ENCODE assay signal across 24 mouse cellular contexts in genomic region chr7:47100615-47101014, GRCm38 (mm10). TPM values are rescaled to one million over a fixed set of nuclear protein-coding genes. Genes with fewer than 3 reads are reported as not detected.
DNase-seq lines count a peak whose midpoint lies in the region; ATAC-seq and TF ChIP-seq lines count a peak whose summit lies in the region.
"Had no signal": no experiment of that assay in that cellular context is flagged by ENCODE, and none has a peak within 500 bp of the region (broad histone marks: within the 10 kb centered on the region; RNA-seq: fewer than 3 reads in every experiment).

No protein-coding gene starts in this region.

- no peak for TF ChIP-seq CTCF in forebrain, postnatal 0 days (IDR thresholded peaks at IDR 0.05; ENCODE audit: low read depth)
- TF ChIP-seq CTCF in lung, embryonic 14.5 days (IDR thresholded peaks at IDR 0.05; ENCODE audit: low read depth) = no peak

- no peaks in the 10 kb centered on the region for H3K27me3 ChIP-seq in forebrain, postnatal 0 days (ENCODE audit: insufficient read depth, low read length)
- no peaks in the 10 kb centered on the region for H3K27me3 ChIP-seq in forebrain, embryonic 13.5 days
- no peaks in the 10 kb centered on the region for H3K27me3 ChIP-seq in lung, embryonic 14.5 days (ENCODE audit: insufficient read depth, low read length)
- H3K27me3 ChIP-seq: embryonic facial prominence, embryonic 13.5 days; forebrain, embryonic 15.5 days; heart, embryonic 15.5 days; hindbrain, embryonic 15.5 days; Patski had no signal

- H3K4me2 ChIP-seq in forebrain, postnatal 0 days (ENCODE audit: low read depth) = no peak overlapping the region
- no peak overlapping the region for H3K4me2 ChIP-seq in forebrain, embryonic 13.5 days
- no peak overlapping the region for H3K4me2 ChIP-seq in lung, embryonic 14.5 days
- H3K4me2 ChIP-seq: embryonic facial prominence, embryonic 13.5 days; forebrain, embryonic 15.5 days; heart, embryonic 11.5 days; heart, embryonic 15.5 days; hindbrain, embryonic 15.5 days had no signal

- H3K4me1 ChIP-seq in forebrain, postnatal 0 days (ENCODE audit: insufficient read depth) = no peaks in the 10 kb centered on the region
- H3K4me1 ChIP-seq in forebrain, embryonic 13.5 days = no peaks in the 10 kb centered on the region
- H3K4me1 ChIP-seq in lung, embryonic 14.5 days (ENCODE audit: insufficient read depth) = no peaks in the 10 kb centered on the region
- H3K4me1 ChIP-seq: embryonic facial prominence, embryonic 13.5 days; forebrain, embryonic 15.5 days; heart, embryonic 15.5 days; hindbrain, embryonic 15.5 days had no signal

- H3K27ac ChIP-seq in forebrain, postnatal 0 days (ENCODE audit: low read depth, low read length) = no peak overlapping the region
- H3K27ac ChIP-seq in forebrain, embryonic 13.5 days = no peak overlapping the region
- peak overlapping the region; percentile 27; the same call in 1 of the 2 replicates for H3K27ac ChIP-seq in lung, embryonic 14.5 days (ENCODE audit: low read depth)
- H3K27ac ChIP-seq: embryonic facial prominence, embryonic 13.5 days; forebrain, embryonic 15.5 days; heart, adult 2 months; heart, embryonic 15.5 days; hindbrain, embryonic 15.5 days had no signal

- WGBS in forebrain, postnatal 0 days = 36% methylated on average over 6 of the region's 6 CpGs
- 42% methylated on average over 6 of the region's 6 CpGs for WGBS in forebrain, embryonic 13.5 days
- WGBS in lung, embryonic 14.5 days = 48% methylated on average over 6 of the region's 6 CpGs

- no peak for DNase-seq in forebrain, postnatal 0 days
- peak; percentile 56 for DNase-seq in lung, embryonic 14.5 days
- DNase-seq in lung, postnatal 36 days = no peak
- peak; percentile 49 for DNase-seq in lung, postnatal 10 days
- no peak for DNase-seq in lung, adult 18-20 months
- DNase-seq in thymus, postnatal 25 days = no peak
- DNase-seq: adrenal gland, postnatal 14 days; cerebellum, adult 18-20 months; cerebellum, adult 9-11 months; cerebellum, postnatal 36 days; gastrocnemius, postnatal 10 days; heart, adult 2 months; heart, postnatal 14 days had no signal

- ATAC-seq in forebrain, postnatal 0 days = peak; percentile 25; the same call in 1 of the 2 replicates
- no peak for ATAC-seq in forebrain, embryonic 13.5 days
- peak; percentile 50 for ATAC-seq in lung, embryonic 14.5 days (ENCODE audit: insufficient read depth)
- ATAC-seq: activated CD4-positive, CD25-positive, alpha-beta regulatory T cell, adult 4 months; forebrain, embryonic 15.5 days; Patski had no signal

- H3K36me3 ChIP-seq in forebrain, postnatal 0 days (ENCODE audit: insufficient read depth) = peaks cover 5% of the 10 kb centered on the region
- no peaks in the 10 kb centered on the region for H3K36me3 ChIP-seq in forebrain, embryonic 13.5 days (ENCODE audit: poor library complexity, severe bottlenecking)
- no peaks in the 10 kb centered on the region for H3K36me3 ChIP-seq in lung, embryonic 14.5 days (ENCODE audit: insufficient read depth)
- H3K36me3 ChIP-seq: embryonic facial prominence, embryonic 13.5 days; forebrain, embryonic 15.5 days; heart, embryonic 15.5 days had no signal

- no peak overlapping the region for H3K4me3 ChIP-seq in forebrain, postnatal 0 days (ENCODE audit: low read depth, low read length)
- H3K4me3 ChIP-seq in forebrain, embryonic 13.5 days = no peak overlapping the region
- no peak overlapping the region for H3K4me3 ChIP-seq in lung, embryonic 14.5 days (ENCODE audit: low read depth, low read length)
- H3K4me3 ChIP-seq: embryonic facial prominence, embryonic 13.5 days; forebrain, embryonic 15.5 days; heart, adult 2 months; heart, embryonic 15.5 days; hindbrain, embryonic 15.5 days had no signal

- H3K9ac ChIP-seq in forebrain, postnatal 0 days = no peak overlapping the region
- no peak overlapping the region for H3K9ac ChIP-seq in forebrain, embryonic 13.5 days
- H3K9ac ChIP-seq in lung, embryonic 14.5 days = no peak overlapping the region
- H3K9ac ChIP-seq: embryonic facial prominence, embryonic 13.5 days; forebrain, embryonic 15.5 days; heart, embryonic 15.5 days; hindbrain, embryonic 15.5 days had no signal

- no peaks in the 10 kb centered on the region for H3K9me3 ChIP-seq in forebrain, postnatal 0 days (ENCODE audit: low read length)
- H3K9me3 ChIP-seq in forebrain, embryonic 13.5 days (replicated peaks) = no peaks in the 10 kb centered on the region
- H3K9me3 ChIP-seq in lung, embryonic 14.5 days (ENCODE audit: low read depth, low read length) = no peaks in the 10 kb centered on the region
- H3K9me3 ChIP-seq: embryonic facial prominence, embryonic 13.5 days; forebrain, embryonic 15.5 days; heart, embryonic 15.5 days; hindbrain, embryonic 15.5 days had no signal

RNA-seq across cellular contexts. Expression of gene Ptpn5, which starts 32.9 kb away (rescaled TPM):
- total RNA-seq in forebrain, postnatal 0 days (2014; rRNA removed) = 57.1 and 67.4 TPM in 2 replicates
- polyA plus RNA-seq in forebrain, postnatal 0 days (2015; fragmentation: Nextera tagmentation; extraction: Ambion mirVana) = 101 and 132 TPM in 2 replicates
- polyA plus RNA-seq in forebrain, embryonic 13.5 days (2015; fragmentation: Nextera tagmentation; extraction: Ambion mirVana) = 38.8 and 46.9 TPM in 2 replicates
- polyA plus RNA-seq in lung, embryonic 14.5 days (2014; fragmentation: Nextera tagmentation; extraction: Ambion mirVana) = 6.9 and 7.0 TPM in 2 replicates
- total RNA-seq: gastrocnemius, postnatal 4 days; heart, adult 2 months; heart, postnatal 14 days; hematopoietic stem cell, adult 5-6 weeks; MEL had no signal
- polyA plus RNA-seq: heart, adult 2 months had no signal

RNA-seq across cellular contexts. Expression of gene Tmem86a, which starts 50.2 kb away (rescaled TPM):
- 9.5 and 12.0 TPM in 2 replicates for total RNA-seq in forebrain, postnatal 0 days (2014; rRNA removed)
- 32.9 and 37.3 TPM in 2 replicates for polyA plus RNA-seq in forebrain, postnatal 0 days (2015; fragmentation: Nextera tagmentation; extraction: Ambion mirVana)
- 19.0 and 20.0 TPM in 2 replicates for polyA plus RNA-seq in forebrain, embryonic 13.5 days (2015; fragmentation: Nextera tagmentation; extraction: Ambion mirVana)
- 31.9 and 32.1 TPM in 2 replicates for polyA plus RNA-seq in lung, embryonic 14.5 days (2014; fragmentation: Nextera tagmentation; extraction: Ambion mirVana)

Comparison
In these comparisons a context has a peak if more than half of its experiments do, and no peak if none do; other contexts are left out.
1. DNase-seq: peak in lung, embryonic 14.5 days (single experiment) and lung, postnatal 10 days (single experiment); none in forebrain, postnatal 0 days (single experiment), lung, postnatal 36 days (single experiment), lung, adult 18-20 months (0 of 2) and thymus, postnatal 25 days (single experiment).